Mouse (Mus musculus) left cerebral cortex, adult 8-10 months (tissue): ENCODE data around the gene Hspe1. TPM values are rescaled to one million over a fixed set of nuclear protein-coding genes. Genes with fewer than 3 reads are reported as not detected.
"Not testable (repeated sequence)": the region's sequence is repeated elsewhere in the genome, so short reads cannot be mapped to it uniquely, and the experiment has no call there.

Source experiments
- DNase-seq, 2 experiments: peaks; one replicate each; pipeline ENCODE4 v3.0.0; 2022; ENCODE audit warnings: low spot score in 2 of 2
- total RNA-seq, 4 experiments: library from RNA; stranded (reverse); gene quantifications; 2 replicates each; pipeline ENCODE4 v1.2.4; 2022

The Hspe1 gene
- total RNA-seq, 4 experiments from 2014 or later: 81.3 to 92.6 (median 87.8) TPM

DNA sequence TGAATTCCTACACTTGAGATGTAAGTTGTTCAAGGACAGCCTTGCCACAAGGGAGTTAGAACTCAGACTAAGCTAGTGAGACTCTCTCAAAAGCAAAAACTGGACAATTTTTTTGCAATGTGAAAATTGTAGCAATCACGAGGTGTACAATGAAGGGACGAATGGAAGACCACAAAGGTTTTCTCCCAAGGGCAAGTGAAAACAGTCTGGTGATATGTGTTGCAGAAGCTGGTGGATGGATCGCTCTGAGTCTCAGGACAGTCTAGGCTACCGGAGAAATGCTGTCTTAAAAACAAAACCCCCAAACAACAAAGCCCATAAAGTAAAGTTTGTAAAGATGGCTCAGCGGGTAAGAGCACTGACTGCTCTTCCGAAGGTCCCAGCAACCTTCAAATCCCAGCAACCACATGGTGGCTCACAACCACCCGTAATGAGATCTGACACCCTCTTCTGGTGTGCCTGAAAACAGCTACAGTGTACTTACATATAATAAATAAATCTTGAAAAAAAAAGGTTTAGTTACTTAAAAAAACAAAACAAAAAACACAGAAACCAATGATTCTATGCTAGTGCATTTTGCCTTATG is 2.1 kb upstream of the Hspe1 start:
- DNase-seq: no peak

DNA sequence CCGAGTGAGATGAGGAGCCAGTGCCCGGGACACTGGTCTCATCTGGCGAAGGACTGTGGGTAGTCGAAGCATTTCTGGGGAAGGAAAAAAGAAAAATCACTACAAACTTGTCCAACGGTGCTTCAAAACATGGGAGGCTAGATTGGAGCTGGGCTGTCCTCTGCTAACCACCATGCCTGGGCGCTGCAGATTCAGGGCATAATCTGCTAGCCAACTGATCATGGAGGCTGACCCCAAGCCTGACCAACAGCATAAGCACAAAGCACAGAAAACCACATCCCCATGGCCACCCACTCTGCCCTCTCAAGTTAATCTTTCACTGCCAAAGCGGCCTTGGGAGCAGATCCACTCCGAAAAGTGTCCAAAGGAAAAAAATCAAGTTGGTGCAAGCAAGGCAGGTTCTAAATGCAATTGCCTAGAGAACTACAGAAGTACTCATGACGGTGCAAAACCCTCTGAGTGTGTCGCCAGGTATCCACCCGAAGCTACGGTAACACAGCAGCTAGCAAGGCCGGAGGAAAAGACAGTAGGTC is 998 bp upstream of the Hspe1 start:
- DNase-seq: peak in 1 of 2 experiments; percentile 25

- DNase-seq: peak in 1 of 2 experiments; percentile 46
Observed at GRCm38 (mm10) chr1:55087401-55087904, 479 bp upstream of the Hspe1 start.

- no peak for DNase-seq
Observed at GRCm38 (mm10) chr1:55088611-55089497, 922 bp downstream of the Hspe1 start.

GRCm38 (mm10) chr1:55089498-55090064 is 1.6 kb downstream of the Hspe1 start:
- no peak for DNase-seq

- no peak for DNase-seq
Observed at GRCm38 (mm10) chr1:55092056-55092455, 4.1 kb downstream of the Hspe1 start.

DNA sequence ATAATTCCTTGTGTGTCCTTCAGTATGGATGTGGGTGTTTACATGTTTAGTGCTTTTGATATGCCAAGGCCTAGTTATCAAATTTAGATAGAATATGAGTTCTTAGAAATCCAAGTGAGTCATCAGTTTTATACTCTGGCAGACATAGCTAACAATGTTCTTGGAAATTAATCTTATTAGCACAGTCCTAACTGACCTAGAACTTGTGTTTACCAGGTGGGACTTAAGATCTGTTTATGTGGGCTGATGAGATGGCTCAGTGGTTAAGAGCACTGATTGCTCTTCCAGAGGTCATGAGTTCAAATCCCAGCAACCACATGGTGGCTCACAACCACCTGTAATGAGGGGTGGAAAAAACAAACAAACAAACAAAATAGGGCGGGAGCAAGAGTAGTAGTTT is 4.5 kb downstream of the Hspe1 start:
- DNase-seq: no peak

DNA sequence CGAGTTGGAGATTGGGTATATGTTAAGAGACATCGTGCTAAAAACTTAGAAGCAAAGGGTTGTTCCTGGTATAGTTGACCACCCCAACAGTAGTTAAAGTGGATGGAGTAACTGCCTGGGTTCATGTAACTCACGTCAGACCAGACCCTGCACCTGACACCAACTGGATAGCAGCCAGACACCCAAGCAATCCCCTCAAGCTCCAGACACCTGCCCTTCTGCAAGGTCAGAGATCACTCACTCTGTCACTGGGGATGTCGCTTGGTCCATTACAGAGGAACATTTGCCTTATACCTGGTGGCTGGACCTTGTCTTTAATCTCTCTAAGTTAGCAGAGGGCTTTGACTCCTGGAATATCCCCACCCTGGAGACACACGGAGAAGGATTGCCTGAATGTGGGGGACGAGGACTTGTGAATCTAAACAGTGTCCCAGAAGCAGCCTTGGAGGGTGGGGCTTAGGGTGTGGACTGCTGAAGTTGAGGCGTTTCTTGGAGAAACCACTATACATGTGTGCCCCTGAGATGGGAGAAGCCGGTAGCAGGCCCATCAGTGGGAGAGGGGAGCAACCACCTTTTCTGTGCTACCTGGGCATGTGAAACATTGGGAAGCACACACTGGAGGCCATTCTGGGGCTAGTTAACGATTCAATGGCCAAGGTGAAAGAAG is 19.1 kb downstream of the Hspe1 start:
- DNase-seq: no peak

- no peak for DNase-seq
Observed at GRCm38 (mm10) chr1:55107644-55108043, 19.7 kb downstream of the Hspe1 start.

GRCm38 (mm10) chr1:55108473-55108872 is 20.5 kb downstream of the Hspe1 start:
- DNase-seq: no peak

GRCm38 (mm10) chr1:55109066-55109766 is 21.3 kb downstream of the Hspe1 start:
- DNase-seq: no peak

DNA sequence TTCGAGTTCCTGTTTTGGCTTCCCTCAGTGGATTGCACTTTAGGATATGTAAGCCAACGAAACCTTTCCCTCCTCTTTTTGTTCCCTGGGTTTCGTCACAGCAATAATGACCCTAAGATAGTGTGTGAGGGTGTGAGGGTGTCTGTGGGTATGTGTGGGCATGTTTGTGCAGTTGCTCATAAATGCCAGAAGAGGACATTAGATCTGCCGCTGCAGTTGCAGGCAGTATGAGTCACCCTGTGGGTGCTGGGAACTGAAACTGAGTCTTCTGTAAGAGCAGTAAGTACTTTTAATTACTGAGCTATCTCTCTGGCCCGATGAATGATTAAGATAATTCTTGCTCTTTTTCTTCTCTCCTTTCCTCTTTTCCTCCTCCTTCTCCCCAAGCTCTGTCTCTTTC is 35.1 kb downstream of the Hspe1 start:
- no peak for DNase-seq

DNA sequence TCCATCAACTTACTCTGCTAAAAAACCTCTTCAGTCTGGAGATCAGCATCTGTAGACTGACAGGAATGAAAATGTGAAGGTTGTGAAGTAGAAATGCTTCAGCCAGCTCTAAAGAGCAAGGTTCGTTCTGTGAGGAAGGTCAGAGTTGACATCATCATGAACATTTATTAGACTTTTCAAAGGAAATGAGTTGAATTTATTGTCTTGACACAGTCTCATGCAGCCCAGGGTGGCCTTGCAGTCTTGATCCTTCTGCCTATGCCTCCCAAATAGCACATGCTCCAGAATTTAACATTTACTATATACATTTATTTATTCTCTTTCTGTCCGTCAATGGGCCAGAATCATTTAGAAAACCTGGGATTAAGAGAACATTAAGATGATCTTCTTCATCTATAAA is 35.6 kb downstream of the Hspe1 start:
- no peak for DNase-seq

GRCm38 (mm10) chr1:55124136-55124535 is 36.2 kb downstream of the Hspe1 start:
- not testable (repeated sequence) for DNase-seq

DNA sequence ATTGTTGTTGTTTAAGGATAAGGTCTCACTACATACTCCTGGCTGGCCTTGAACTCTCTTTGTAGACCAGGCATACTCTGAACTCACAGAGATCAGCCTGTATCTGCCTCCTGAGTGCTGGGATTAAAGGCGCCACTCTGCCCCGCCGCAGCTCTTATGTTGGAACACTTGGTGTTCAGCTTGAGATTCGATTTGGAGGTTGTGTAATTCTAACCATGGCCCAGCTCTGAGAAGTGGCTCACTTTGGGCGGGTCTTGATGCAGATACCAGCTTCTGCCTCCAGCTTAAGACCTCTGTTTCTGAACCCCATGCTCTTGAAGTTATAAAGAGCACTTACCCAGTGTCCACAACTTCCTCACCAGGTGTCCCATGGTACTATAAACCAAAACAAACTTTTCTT is 41.8 kb downstream of the Hspe1 start:
- no peak for DNase-seq

- no peak for DNase-seq
Observed at GRCm38 (mm10) chr1:55130190-55130916, 42.4 kb downstream of the Hspe1 start.

GRCm38 (mm10) chr1:55130943-55131401 is 43.0 kb downstream of the Hspe1 start, which contains the start of gene Mob4:
TSS of gene Mob4 (plus strand) at chr1:55131231.
- DNase-seq: peak; percentile 81 to 85

- peak in 1 of 2 experiments; percentile 39 for DNase-seq
Observed at GRCm38 (mm10) chr1:55131424-55132014, 43.6 kb downstream of the Hspe1 start.

- DNase-seq: no peak
Observed at GRCm38 (mm10) chr1:55132308-55132707, 44.4 kb downstream of the Hspe1 start.
